Mouse (Mus musculus) megakaryocyte, adult 5-6 weeks (primary cell): ENCODE measurements at regions not wholly inside any gene's neighbourhood (a gene's known extent, or its start where the extent isn't known, plus 50 kb on each side); places are given as distances from the start of the nearest gene placed in this dataset.
"Not testable (repeated sequence)": the region's sequence is repeated elsewhere in the genome, so short reads cannot be mapped to it uniquely, and the experiment has no call there.

ENCODE experiments used
- ATAC-seq: 2 replicates; pipeline ENCODE4 v1.8.0; 2016; ENCODE audit warnings: mild to moderate bottlenecking, inconsistent platforms; ENCODE audit not compliant: poor library complexity, severe bottlenecking

DNA sequence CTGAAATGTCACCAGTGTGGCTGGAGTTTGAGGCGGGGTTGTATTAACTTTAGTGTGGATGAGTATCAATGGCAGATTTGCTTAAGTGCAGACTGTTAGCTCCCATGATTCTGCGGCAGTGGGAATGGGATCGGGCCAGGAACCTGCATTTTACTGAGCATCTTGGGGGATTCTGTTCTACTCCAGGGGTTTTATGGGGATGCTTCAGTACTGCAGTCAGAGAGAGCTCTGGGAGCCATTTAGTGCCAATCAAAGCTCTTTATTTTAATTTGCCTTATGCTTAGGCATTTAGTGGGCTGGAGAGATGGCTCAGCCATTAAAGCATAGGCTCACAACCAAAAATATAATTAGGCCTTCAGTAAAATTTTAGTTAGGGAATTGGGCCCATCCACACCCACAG is 148.0 kb upstream of the Ddhd1 start:
- ATAC-seq: no peak

DNA sequence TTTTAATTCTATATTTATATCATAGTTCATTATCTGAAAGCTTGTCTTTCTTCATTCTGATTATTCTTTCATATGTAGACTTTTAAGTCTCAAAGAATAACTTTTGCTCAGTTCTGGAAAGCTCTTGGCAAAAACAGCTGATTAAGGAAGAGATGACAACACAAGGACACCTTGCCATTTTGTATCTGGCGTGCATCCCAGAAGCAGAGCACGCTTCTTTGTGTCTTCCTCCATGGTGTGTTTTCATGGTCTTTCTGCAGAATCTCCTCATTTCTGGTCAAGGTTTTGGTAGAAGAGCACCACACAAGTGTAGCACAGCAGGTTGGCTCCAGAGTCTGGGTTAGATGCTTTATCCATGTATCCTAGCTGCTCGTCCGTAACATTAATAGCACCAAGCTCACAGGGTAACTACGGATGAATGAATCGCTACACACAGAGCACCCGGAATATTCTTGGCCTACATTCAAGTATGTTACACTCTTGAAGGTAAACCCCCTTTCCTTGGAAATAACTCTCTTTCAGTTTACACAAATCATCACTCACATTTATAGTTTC is 148.9 kb upstream of the Ddhd1 start:
- ATAC-seq: no peak

DNA sequence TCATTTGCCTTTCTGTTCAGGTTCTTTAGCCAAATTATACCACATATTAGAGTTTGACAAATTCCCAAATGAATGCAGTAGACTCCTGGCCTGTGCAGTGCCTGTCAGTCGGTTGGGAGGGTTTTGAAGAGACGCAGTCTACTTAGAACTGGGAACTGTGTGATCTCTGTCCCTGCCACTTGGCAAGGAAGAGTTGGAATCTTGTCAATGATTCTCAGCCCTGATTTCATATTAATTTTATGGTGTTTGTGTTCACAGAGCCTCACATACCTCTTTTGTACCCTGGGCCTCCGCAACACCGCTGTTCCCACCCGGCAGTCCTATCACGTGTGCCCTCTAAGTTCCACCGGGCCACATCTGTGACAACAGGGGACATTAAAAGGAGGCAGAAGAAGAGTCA is 149.8 kb upstream of the Ddhd1 start:
- ATAC-seq: no peak

DNA sequence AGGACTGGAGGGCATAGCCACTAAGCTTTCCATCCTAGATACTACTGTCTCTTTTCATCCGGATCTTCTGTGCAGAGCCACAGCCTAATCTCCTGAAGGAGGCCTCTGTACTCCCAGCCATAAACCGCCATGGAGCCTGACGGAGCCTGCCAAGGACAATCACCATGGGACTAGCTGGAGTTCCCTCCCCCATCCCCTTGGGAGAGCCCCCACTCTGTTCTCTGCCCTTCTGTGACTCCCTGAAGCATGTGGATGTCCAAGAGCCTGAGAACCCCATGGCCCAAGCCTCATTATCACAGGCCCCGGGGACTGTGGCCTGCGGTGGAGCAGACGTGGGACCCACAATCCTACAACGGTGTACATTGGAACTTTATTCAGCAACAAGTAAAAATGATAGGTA is 151.5 kb upstream of the Ddhd1 start:
- no peak for ATAC-seq

DNA sequence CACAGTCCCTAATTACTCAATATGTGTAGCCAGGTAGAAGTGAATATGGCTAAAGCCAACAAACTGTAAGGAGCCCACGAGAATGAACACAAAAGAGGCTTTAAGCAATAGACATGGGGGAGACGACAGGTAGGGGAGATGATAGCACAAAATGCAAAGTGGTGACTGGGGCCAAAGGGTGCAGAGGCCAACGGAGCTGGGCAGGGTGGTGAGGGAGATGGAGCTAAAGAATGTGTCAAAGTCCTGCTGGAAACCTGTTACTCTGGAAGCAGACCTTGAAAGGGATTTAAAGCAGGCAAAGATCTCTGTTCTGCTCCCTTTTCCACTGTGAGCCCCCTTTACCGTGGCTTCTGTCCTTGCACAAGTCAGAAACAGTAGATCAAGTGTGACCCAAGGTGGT is 152.2 kb upstream of the Ddhd1 start:
- ATAC-seq: no peak

DNA sequence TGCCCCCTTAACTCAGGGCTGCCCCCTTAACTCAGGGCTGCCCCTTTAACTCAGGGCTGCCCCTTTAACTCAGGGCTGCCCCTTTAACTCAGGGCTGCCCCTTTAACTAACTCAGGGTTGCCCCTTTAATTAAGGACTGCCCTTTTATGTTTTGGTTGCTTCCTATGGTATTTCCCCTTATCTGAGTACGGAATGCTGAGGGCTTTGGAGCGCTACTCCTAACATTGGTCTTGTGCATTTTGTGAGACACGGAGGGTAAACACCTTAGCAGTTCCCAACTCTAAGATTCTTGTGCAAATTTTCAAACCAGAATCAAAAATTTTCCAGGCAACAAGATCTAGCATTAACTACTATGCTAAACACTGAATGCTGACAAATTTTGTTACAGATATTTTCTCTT is 152.7 kb upstream of the Ddhd1 start:
- ATAC-seq: no peak

DNA sequence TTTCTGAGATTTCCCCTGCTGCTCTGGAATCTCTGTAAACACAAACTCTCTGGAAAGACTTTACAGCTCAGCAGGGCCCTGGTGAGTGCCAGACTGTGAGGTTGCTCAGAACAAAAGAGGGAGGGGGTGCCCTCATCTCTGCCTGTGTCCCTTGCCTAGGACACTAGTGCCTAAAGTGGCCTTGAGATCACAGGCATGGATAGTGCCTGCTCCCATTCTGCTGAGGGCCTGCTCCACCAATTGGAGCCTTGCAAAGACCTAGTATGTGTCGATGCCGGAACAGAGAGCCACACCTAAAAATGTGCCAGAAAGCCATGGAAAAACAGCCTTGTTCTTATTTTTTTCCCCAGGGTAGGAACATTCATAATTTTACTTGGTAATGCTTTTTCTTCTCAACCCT is 157.7 kb upstream of the Ddhd1 start:
- no peak for ATAC-seq

DNA sequence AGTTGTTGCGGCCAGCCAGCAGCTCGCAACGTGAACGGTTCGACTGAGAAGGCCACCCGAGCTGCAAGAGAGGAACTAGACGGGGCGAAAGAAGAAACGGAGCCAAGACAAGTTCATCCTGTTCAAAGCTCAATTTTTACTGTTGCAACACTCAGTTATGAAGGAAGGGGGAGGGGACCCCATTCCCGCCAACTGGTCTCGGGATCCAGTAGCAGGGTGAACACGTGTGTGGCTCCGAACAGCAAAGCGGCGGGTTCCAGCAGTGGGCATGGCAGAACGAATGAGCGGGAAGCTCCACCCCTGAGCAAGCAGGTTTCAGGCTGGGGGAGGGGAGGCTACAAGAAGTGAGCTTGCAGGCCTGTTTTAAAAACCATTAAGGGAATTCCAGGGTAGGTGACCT is 158.7 kb upstream of the Ddhd1 start:
- ATAC-seq: not testable (repeated sequence)

DNA sequence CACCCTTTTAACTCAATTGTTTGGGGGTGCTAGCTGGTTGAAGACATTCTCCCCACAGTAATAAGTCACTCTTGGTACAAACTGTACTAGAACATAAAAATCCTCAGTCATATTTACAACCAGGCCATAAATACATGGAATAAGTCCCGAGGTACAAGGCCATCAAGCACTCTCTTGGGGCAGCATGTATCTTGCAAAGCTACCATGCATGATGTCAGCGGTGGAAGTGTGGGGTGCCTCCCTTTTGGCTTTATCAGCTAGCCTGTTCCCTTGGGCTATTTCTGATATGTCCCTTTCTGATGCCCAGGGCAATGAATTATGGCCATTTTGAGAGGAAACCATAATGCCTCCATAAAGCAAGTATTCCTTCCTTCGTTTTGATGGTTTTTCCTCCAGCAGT is 159.8 kb upstream of the Ddhd1 start:
- ATAC-seq: no peak

DNA sequence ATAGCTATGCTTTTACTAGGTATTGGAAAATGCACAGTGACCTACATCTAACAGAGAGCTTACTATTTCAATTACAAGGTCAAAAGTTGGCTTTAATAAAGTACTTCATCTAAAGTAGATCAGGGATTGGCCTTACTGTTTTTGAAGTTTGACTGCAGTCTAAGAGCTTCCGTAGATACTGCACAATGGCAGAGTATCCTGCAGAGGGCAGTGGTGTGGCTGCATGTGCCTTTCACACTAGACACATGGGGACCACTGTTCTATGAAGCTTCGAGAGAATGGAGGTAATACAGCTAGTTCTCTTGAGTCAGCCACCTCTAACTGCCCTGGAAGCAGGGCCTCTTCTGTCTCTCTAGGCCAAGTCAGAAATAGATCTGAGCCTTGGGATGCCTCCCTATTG is 166.7 kb upstream of the Ddhd1 start:
- no peak for ATAC-seq

DNA sequence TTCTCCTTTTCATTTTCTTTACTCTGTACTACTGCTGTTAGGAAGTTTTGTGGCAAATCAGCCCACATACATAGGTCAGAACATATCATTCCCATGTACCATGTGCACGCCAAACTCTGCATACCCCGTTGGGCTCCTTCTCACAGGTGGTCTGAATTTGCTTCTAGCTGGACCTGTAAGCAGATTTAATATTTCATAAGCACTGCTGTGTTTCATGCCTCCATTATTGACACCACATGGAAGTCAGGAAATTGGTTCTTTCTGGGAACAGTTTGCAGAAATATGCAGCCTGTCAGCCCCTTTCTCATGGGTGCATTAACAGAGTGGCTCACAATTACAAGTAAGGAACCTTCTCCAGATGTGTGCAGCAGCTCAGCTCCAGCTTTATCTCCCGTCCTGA is 168.1 kb upstream of the Ddhd1 start:
- no peak for ATAC-seq

DNA sequence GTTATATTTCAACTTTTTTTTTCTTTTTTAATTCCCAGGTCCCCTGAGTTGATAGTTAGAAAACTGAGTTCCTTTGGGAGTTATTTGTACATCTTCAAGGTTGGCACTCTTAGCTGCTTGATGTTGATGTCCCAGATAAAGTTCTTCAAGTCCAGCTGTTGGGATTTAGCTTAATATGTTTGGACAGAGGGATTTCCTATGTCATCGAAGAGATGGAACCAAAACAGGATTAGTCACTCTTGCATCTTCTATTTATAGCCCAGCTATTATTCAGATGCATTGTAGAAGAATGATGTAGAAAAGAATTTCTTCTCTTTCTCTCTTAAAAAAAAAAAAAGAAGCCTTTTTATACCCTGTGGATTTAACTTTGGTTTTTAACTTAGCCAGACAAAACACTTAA is 169.2 kb upstream of the Ddhd1 start:
- no peak for ATAC-seq

DNA sequence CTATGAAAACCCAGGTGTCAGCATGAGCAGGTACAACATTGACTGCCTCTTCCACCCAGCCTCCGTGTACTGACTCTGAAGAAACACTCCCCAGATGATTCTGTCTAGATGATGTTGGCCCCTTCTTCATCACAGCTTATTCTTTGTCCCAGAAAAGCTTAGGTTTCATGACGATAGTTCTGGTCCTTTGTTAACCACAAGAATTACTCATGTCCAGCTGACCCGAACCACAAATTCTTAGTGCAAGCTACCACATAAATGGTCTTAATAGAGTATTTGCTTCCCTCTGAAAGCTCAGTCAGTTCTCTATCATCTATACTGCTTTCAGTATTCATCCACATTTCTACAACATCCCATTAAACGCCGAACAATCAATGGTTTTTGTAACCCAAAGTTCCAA is 172.5 kb upstream of the Ddhd1 start:
- no peak for ATAC-seq

DNA sequence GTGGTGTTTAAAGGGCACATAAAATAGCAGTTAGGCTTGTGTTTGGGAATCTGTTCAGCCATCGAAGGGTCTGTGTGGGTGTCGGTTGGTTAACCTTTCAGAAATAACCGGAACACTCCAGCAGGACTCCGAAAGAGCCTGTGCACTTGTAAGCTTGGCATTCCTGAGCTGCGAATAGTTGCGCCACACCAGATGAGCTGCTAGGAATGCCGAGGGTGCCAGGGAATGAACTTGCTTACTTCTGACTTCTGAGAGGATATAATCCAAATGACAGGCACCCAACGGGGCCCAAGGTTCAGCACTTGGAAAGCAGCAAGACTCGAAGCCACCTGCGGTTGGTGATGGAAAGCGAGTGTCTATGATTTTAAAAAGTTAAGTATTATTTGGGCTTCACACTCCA is 179.1 kb upstream of the Ddhd1 start:
- no peak for ATAC-seq

DNA sequence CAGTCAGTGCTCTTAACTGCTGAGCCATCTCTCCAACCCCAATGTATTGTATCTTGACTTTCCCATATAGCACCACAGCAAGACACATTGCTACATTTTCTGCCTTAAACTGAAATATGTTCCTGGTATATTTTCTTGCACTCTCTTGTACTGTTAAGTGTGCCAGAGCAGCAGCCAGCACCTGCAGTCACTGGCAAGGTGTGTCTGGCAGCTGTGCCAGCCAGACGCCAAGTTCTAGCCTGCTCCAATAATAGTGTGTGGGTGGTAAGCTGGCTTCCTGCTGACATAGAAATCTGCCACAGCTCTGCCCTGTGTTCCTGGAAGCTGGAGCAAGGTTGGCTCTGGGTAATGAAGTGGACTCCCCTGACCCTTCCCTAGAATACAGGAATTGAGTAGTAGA is 185.9 kb upstream of the Ddhd1 start:
- no peak for ATAC-seq

DNA sequence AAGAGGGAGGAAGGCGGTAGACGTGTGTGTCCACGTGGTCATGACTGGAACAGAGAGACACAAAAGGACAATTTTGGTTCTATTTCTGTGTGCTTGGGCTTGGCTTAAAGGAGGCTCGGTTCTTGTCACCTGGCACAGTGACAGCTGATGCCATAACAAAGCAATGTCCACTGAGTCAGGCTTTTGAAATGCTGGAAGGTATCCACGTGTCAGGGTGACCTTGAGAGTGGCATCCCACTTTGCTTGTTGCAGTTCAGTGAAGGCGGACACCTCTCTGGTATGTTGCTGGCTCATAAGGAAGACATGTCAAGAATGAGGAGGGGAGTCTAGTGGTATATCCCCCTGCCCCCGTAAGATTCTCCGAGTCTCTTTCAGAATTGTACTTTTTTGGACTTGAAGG is 192.6 kb upstream of the Ddhd1 start:
- ATAC-seq: no peak

DNA sequence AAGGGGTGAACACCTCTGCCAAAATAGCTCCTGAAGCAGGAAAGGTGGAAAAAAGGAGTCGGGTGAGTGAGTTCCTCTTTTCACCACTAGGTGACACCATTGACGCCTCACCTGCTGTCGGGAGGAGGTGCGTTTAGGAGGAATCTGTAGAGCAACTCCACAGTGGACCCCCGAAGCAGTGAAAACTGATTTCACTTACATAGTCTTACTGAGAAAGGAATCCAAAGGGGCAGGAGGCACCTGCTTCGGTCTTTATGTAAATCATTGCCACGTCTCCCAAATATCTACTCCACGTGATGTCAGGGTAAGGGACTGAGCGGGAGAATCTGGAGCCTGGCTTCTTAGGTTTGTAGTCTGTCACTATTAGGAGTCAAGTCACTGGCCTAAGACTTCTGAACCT is 220.5 kb upstream of the Ddhd1 start:
- no peak for ATAC-seq

DNA sequence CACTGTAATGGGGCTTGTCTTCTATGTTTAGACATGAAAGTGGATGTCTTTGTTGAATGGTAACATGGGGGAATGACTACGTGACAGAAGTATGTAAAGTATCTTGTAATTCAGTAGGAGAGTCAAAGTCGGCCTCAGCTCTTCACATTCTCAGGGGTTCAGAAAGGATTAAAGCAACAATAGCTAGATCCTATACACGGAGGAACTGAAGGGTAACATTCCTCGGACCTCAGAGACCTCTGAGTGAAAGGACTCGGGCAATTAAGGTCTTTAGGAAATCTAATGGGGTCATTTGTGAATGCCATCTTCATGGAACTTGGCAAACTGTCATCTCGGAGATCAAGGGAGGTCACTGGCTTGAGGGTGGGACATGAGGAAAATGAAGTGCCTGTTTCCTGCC is 262.8 kb upstream of the Ddhd1 start:
- ATAC-seq: no peak

DNA sequence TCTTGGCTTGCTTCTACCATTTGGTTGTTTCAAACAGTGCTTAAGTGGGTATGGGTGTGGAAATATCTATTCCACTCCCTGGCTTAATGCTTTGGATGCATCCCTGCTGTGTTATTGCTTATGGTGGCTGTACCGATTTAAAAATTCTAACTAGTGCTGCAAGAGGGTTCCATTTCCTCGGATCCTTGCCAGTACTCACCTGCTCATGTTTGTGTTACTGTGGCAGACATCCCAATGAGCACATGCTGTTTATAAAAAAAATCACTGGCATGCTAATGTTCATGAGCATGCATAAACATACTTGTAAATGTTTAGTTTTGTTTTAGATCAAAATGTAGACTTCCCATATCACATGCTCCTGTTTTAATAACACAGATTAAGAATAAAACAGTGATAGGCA is 285.6 kb upstream of the Ddhd1 start:
- no peak for ATAC-seq

DNA sequence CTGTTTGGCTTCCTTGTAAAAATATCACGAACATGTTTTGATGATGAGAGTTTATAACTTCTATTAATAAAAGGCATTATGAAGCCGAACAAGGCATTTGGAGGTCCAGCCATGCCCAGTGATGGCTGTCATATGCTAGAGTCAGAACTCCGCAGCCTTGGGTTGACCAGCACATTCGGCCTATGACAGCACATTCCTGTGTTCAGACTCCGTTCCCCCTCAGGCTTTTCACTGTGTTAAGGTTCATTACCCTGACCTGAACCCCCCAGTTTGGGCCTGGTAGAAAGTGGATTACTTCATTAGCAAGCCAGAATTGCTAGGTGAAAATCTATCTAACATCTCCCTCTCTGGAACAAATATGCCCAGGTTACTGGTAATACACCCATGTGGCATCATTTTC is 286.2 kb upstream of the Ddhd1 start:
- ATAC-seq: no peak

DNA sequence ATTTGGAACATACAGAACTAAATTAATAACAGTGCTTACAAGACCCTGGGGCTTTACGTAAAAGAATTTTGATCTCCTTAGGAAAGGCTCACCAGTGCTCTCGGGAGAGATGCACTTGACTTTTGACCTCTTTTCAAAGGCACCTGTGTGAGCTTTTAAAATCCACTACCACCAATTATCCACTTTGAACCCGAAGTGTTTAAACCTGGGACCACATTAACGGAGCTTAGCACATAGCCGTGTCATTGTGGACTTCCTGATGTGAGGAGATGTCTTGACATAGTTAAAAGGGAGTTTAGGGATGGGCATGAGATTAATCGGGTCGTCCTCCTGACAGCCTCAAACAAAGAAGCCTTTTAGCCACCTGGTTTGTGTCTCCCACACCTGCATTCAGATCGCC is 286.6 kb upstream of the Ddhd1 start:
- no peak for ATAC-seq

DNA sequence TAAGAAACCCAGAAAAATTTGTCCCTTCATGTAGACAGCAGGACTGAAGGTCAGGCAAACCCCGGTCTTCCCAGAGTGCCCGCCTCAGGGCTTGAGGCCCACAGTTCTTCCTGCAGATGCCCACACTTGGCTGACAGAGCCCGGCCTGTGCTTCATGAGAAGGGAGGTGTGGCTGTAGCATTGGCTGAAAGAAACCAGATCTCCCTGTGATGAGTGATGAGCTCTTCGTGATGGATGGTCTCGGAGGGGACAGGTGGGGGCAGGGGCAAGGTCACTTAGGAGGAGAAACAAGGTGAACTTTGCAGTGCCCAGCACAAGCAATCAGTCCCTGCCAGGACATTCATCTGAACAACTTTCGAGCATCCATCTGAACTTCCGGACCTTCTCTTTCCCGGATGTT is 298.7 kb upstream of the Ddhd1 start:
- ATAC-seq: no peak

DNA sequence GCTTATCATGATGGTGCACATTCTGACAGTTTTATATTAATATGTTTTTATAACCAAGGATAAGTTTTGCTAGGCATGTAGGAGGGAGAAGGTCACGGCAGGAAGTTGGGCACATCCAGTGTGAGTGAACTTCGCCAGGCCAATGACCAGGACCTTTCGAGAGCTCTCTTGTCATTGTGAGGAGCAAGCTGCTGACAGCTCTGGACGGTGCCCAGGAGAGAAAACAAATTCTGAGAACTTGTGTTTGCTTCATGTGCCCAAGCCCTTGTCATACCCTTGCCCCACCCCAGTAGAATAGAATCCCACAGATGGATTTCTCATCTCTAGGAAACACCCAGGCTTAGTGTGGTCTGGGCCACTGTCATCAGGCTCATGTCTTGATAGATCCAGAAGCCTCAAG is 304.5 kb upstream of the Ddhd1 start:
- no peak for ATAC-seq

DNA sequence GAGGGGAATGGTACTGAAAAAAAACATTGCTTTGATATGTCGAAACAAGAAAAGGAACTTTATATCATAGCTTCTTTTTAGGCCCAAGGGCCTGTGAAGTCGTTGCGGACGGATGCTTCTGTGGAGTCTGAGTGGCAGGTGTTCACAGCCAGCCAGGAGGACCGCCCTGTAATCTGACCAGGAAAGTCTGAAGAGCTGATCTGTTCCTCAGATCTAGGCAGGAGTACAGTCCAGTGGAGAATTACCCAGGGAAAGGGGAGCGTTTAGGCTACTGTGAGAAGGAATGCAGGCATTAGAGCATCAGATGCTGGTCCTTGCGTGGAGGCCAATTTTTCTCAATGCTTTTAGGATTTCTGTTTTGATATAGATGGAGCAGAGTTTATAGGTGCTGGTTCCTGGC is 306.1 kb upstream of the Ddhd1 start:
- no peak for ATAC-seq
